Mouse (Mus musculus) hematopoietic stem cell, adult 5-6 weeks (primary cell): ENCODE results near the gene Gm7579. TPM values are rescaled to one million over a fixed set of nuclear protein-coding genes. Genes with fewer than 3 reads are reported as not detected.
"Not testable (repeated sequence)": the region's sequence is repeated elsewhere in the genome, so short reads cannot be mapped to it uniquely, and the experiment has no call there.

Experiments
- ATAC-seq, 2 experiments: fragments of 125-278 bp in 1 of 2; replicated peaks in 1 of 2; 2 replicates each; pipeline ENCODE4 v1.8.0; 2016 to 2017; ENCODE audit warnings: inconsistent platforms in 2 of 2, mild to moderate bottlenecking in 2 of 2, moderate number of reproducible peaks in 2 of 2, low read depth in 1 of 2, moderate TSS enrichment in 1 of 2; ENCODE audit not compliant: low FRiP score in 2 of 2, poor library complexity in 2 of 2, severe bottlenecking in 2 of 2, insufficient read depth in 1 of 2, low TSS enrichment in 1 of 2
- total RNA-seq: library from RNA; stranded (forward); fragments of 172-1452, 232-1000 nt; gene quantifications from 2 replicates; pipeline ENCODE4 v1.2.3, GENCODE M21; 2017

Gene Gm7579
- total RNA-seq, 1 experiment from 2014 or later: not detected

DNA sequence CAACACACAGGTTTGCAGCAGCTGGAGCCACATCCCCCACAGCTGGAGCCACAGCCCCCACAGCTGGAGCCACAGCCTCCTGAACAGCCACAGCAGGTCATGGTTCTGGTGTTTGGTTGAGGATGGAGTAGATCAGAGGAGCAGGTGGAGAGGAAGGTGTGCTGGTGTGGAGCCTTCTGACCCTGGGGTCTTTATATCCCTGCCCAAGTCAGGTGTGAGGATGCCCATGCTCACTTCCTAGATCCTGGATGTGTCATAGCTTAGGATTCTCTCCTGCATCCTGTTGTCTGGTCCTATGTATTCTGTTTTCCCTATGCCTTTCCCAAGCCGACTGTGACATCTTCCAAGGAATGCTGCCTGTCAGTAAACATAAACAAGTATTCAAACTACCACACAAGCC, 46.6 kb downstream of the Gm7579 start, which contains the start of gene Gm2431:
Gene Gm2431 (minus strand): TSS at position 101 of the 400 bp plus-strand sequence.
- not testable (repeated sequence) for ATAC-seq

Other genes starting within 250 kb of the Gm7579 start
- 53.6 and 72.9 TPM in 2 replicates for gene Mob2, start 150.8 kb upstream of the Gm7579 start, total RNA-seq
- 0.15 TPM in 1 of 2 replicates, not detected in the other for gene Dusp8, start 116.0 kb upstream of the Gm7579 start, total RNA-seq
- gene Gm45618, start 91.1 kb upstream of the Gm7579 start, total RNA-seq: not detected in 2 replicates
- gene Gm39115, start 75.8 kb upstream of the Gm7579 start, total RNA-seq: not detected in 2 replicates
- gene Gm45337, start 67.3 kb upstream of the Gm7579 start, total RNA-seq: not detected in 2 replicates
- gene Gm29735, start 54.7 kb upstream of the Gm7579 start, total RNA-seq: not detected in 2 replicates
- gene Gm4553, start 46.1 kb upstream of the Gm7579 start, total RNA-seq: not detected in 2 replicates
- gene Krtap5-2, start 35.9 kb upstream of the Gm7579 start, total RNA-seq: not detected in 2 replicates
- gene Gm10153, start 21.5 kb upstream of the Gm7579 start, total RNA-seq: not detected in 2 replicates
- not detected in 2 replicates for gene Krtap5-3, start 10.5 kb upstream of the Gm7579 start, total RNA-seq
- gene Krtap5-5, start 18.1 kb downstream of the Gm7579 start, total RNA-seq: not detected in 2 replicates
- not detected in 2 replicates for gene Gm40460, start 29.2 kb downstream of the Gm7579 start, total RNA-seq
- not detected in 2 replicates for gene Gm2431, start 46.5 kb downstream of the Gm7579 start, total RNA-seq
- not detected in 2 replicates for gene Gm4559, start 62.5 kb downstream of the Gm7579 start, total RNA-seq
- not detected in 2 replicates for gene Krtap5-1, start 85.3 kb downstream of the Gm7579 start, total RNA-seq
- not detected in 2 replicates for gene Krtap5-4, start 91.7 kb downstream of the Gm7579 start, total RNA-seq
- gene Ifitm10, start 161.9 kb downstream of the Gm7579 start, total RNA-seq: not detected in 2 replicates
- 18.0 and 43.2 TPM in 2 replicates for gene Gm49369, start 170.8 kb downstream of the Gm7579 start, total RNA-seq
- 123 and 168 TPM in 2 replicates for gene Ctsd, start 176.2 kb downstream of the Gm7579 start, total RNA-seq
- not detected in 2 replicates for gene Syt8, start 223.0 kb downstream of the Gm7579 start, total RNA-seq
- gene Tnni2, start 229.9 kb downstream of the Gm7579 start, total RNA-seq: 8.2 and 12.3 TPM in 2 replicates
- gene Lsp1, start 248.9 kb downstream of the Gm7579 start, total RNA-seq: 233 and 282 TPM in 2 replicates